Mouse (Mus musculus) midbrain, embryonic 15.5 days (tissue): ENCODE results near the gene Dxo. TPM values are rescaled to one million over a fixed set of nuclear protein-coding genes. Genes with fewer than 3 reads are reported as not detected.

ENCODE experiments used
- ATAC-seq: fragments of 200-750 bp; cut with Nextera tagmentation; replicated peaks from 2 replicates; pipeline ENCODE4 v1.8.0; 2017; ENCODE audit warnings: moderate TSS enrichment
- H3K27ac ChIP-seq: fragments of 300-500 bp; sonication (generic); 2 replicates; pipeline ENCODE4 v1.5.1; 2015; ENCODE audit warnings: mild to moderate bottlenecking, inconsistent platforms
- H3K27me3 ChIP-seq: fragments of 300-500 bp; sonication (generic); replicated peaks from 2 replicates; pipeline ENCODE4 v1.6.1; 2015; ENCODE audit warnings: inconsistent platforms
- H3K36me3 ChIP-seq: fragments of 300-500 bp; sonication (generic); replicated peaks from 2 replicates; pipeline ENCODE4 v1.6.1; 2015; ENCODE audit warnings: inconsistent platforms
- H3K4me1 ChIP-seq: fragments of 300-500 bp; sonication (generic); 2 replicates; pipeline ENCODE4 v1.6.1; 2015; ENCODE audit warnings: inconsistent platforms
- H3K4me2 ChIP-seq: fragments of 300-500 bp; sonication (generic); 2 replicates; pipeline ENCODE4 v1.6.1; 2015; ENCODE audit warnings: inconsistent platforms, mild to moderate bottlenecking, moderate library complexity
- H3K4me3 ChIP-seq: fragments of 300-500 bp; sonication (generic); 2 replicates; pipeline ENCODE4 v1.5.1; 2015; ENCODE audit warnings: mild to moderate bottlenecking, inconsistent platforms
- H3K9ac ChIP-seq: fragments of 300-500 bp; sonication (generic); 2 replicates; pipeline ENCODE4 v1.6.1; 2015; ENCODE audit warnings: mild to moderate bottlenecking, inconsistent platforms
- H3K9me3 ChIP-seq: fragments of 300-500 bp; sonication (generic); 2 replicates; pipeline ENCODE4 v1.6.1; 2016; ENCODE audit warnings: inconsistent platforms
- WGBS: fragments of 180-500 bp; shearing (Covaris S2); methylation state at CpG from one replicate; pipeline ENCODE4 v1.1.7; 2015; ENCODE audit warnings: mixed read lengths; 5-methylcytosine and 5-hydroxymethylcytosine counted together
- polyA plus RNA-seq: library from polyadenylated mRNA; unstranded; fragments of >200 nt; fragmentation: Nextera tagmentation; extraction: Ambion mirVana; gene quantifications from 2 replicates; pipeline ENCODE4 v1.2.1, GENCODE M21; 2015

Dxo gene
- polyA plus RNA-seq, 1 experiment from 2014 or later, result 75.0 TPM

GRCm38 (mm10) chr17:34862416-34863081, 25.7 kb downstream of the Dxo start, which contains the start of gene Cfb:
Cfb (minus strand) TSS chr17:34862518.
- no peak for ATAC-seq
- Histone ChIP-seq H3K27ac (no peak within 1 kb of the TSS), H3K27me3 (no peaks in the 10 kb centered on the region), H3K4me1 (no peaks in the 10 kb centered on the region), H3K9ac (no peak within 1 kb of the TSS), H3K36me3 (no peaks in the 10 kb centered on the region), H3K4me3 (no peak within 1 kb of the TSS), H3K9me3 (no peaks in the 10 kb centered on the region), H3K4me2 (no peak within 1 kb of the TSS)
- WGBS, result 71% methylated on average over 8 of the region's 8 CpGs

- H3K9ac ChIP-seq, result no peak overlapping the region
- no peak overlapping the region for H3K27ac ChIP-seq
- no peak for ATAC-seq
- H3K4me3 ChIP-seq, result no peak overlapping the region
- no peaks in the 10 kb centered on the region for H3K36me3 ChIP-seq
- no peak overlapping the region for H3K4me2 ChIP-seq
- H3K9me3 ChIP-seq, result no peaks in the 10 kb centered on the region
- WGBS, result 67% methylated on average over 7 of the region's 7 CpGs
- no peaks in the 10 kb centered on the region for H3K27me3 ChIP-seq
- no peaks in the 10 kb centered on the region for H3K4me1 ChIP-seq
Measured at GRCm38 (mm10) chr17:34865981-34866380, 29.2 kb downstream of the Dxo start.

GRCm38 (mm10) chr17:34874321-34874720, 37.5 kb downstream of the Dxo start:
- H3K9ac ChIP-seq, result no peak overlapping the region
- no peak overlapping the region for H3K4me2 ChIP-seq
- ATAC-seq, result no peak
- H3K9me3 ChIP-seq, result no peaks in the 10 kb centered on the region
- H3K4me1 ChIP-seq, result no peaks in the 10 kb centered on the region
- no peaks in the 10 kb centered on the region for H3K36me3 ChIP-seq
- 93% methylated on average over 6 of the region's 6 CpGs for WGBS
- no peak overlapping the region for H3K4me3 ChIP-seq
- H3K27ac ChIP-seq, result no peak overlapping the region
- no peaks in the 10 kb centered on the region for H3K27me3 ChIP-seq

GRCm38 (mm10) chr17:34879336-34879879, 42.6 kb downstream of the Dxo start, which contains the start of gene Zbtb12:
Zbtb12 (plus strand) TSS chr17:34879483.
- Histone ChIP-seq H3K36me3 (no peaks in the 10 kb centered on the region), H3K27ac (no peak within 1 kb of the TSS), H3K4me1 (no peaks in the 10 kb centered on the region), H3K27me3 (peaks cover 2% of the 10 kb centered on the region; the same call in 1 of the 2 replicates), H3K9me3 (no peaks in the 10 kb centered on the region), H3K4me3 (no peak within 1 kb of the TSS), H3K4me2 (no peak within 1 kb of the TSS), H3K9ac (no peak within 1 kb of the TSS)
- no peak for ATAC-seq
- WGBS, result 70% methylated on average over 11 of the region's 11 CpGs

- no peaks in the 10 kb centered on the region for H3K9me3 ChIP-seq
Measured at GRCm38 (mm10) chr17:34881166-34881565, 44.3 kb downstream of the Dxo start.

GRCm38 (mm10) chr17:34881683-34882310, 45.0 kb downstream of the Dxo start, which contains the start of gene Gm20547:
Gm20547 (minus strand) TSS chr17:34882042.
- Histone ChIP-seq H3K4me1 (no peaks in the 10 kb centered on the region), H3K9me3 (no peaks in the 10 kb centered on the region), H3K9ac (no peak within 1 kb of the TSS), H3K27ac (no peak within 1 kb of the TSS), H3K4me2 (no peak within 1 kb of the TSS), H3K27me3 (peaks cover 2% of the 10 kb centered on the region; the same call in 1 of the 2 replicates), H3K4me3 (no peak within 1 kb of the TSS), H3K36me3 (no peaks in the 10 kb centered on the region)
- no peak for ATAC-seq
- 8% methylated on average over 15 of the region's 15 CpGs for WGBS

More at GRCm38 (mm10) chr17:34881166-34881565, 44.3 kb downstream of the Dxo start:
- H3K4me1 ChIP-seq, result no peaks in the 10 kb centered on the region
- H3K36me3 ChIP-seq, result no peaks in the 10 kb centered on the region
- peaks cover 2% of the 10 kb centered on the region; the same call in 1 of the 2 replicates for H3K27me3 ChIP-seq
- no peak overlapping the region for H3K27ac ChIP-seq
- H3K4me3 ChIP-seq, result no peak overlapping the region
- no peak overlapping the region for H3K4me2 ChIP-seq
- no peak for ATAC-seq
- no peak overlapping the region for H3K9ac ChIP-seq

- no peak overlapping the region for H3K4me3 ChIP-seq
- ATAC-seq, result no peak
- no peak overlapping the region for H3K4me2 ChIP-seq
- no peak overlapping the region for H3K27ac ChIP-seq
- H3K9me3 ChIP-seq, result no peaks in the 10 kb centered on the region
- no peak overlapping the region for H3K9ac ChIP-seq
- H3K4me1 ChIP-seq, result no peaks in the 10 kb centered on the region
- no peaks in the 10 kb centered on the region for H3K36me3 ChIP-seq
- H3K27me3 ChIP-seq, result peaks cover 2% of the 10 kb centered on the region; the same call in 1 of the 2 replicates
- 71% methylated on average over 3 of the region's 3 CpGs for WGBS
Measured at GRCm38 (mm10) chr17:34883332-34883731, 46.5 kb downstream of the Dxo start.

GRCm38 (mm10) chr17:34884704-34885103, 47.9 kb downstream of the Dxo start:
- Histone ChIP-seq H3K27ac (no peak overlapping the region), H3K4me3 (no peak overlapping the region), H3K27me3 (peaks cover 2% of the 10 kb centered on the region; the same call in 1 of the 2 replicates), H3K4me1 (no peaks in the 10 kb centered on the region), H3K9me3 (no peaks in the 10 kb centered on the region), H3K9ac (no peak overlapping the region), H3K4me2 (no peak overlapping the region), H3K36me3 (no peaks in the 10 kb centered on the region)
- WGBS, result 91% methylated on average over 6 of the region's 6 CpGs
- ATAC-seq, result no peak

- no peak for ATAC-seq
- Histone ChIP-seq H3K9me3 (no peaks in the 10 kb centered on the region), H3K4me1 (no peaks in the 10 kb centered on the region), H3K4me2 (no peak overlapping the region), H3K27me3 (peaks cover 2% of the 10 kb centered on the region; the same call in 1 of the 2 replicates), H3K36me3 (no peaks in the 10 kb centered on the region), H3K9ac (no peak overlapping the region), H3K27ac (no peak overlapping the region), H3K4me3 (no peak overlapping the region)
- 91% methylated on average over 3 of the region's 3 CpGs for WGBS
Measured at GRCm38 (mm10) chr17:34885615-34886014, 48.8 kb downstream of the Dxo start.

- H3K27me3 ChIP-seq, result no peaks in the 10 kb centered on the region
- WGBS, result 86% methylated on average over 5 of the region's 5 CpGs
Measured at GRCm38 (mm10) chr17:34887942-34888341, 51.1 kb downstream of the Dxo start.

More at GRCm38 (mm10) chr17:34887942-34888341, 51.1 kb downstream of the Dxo start:
- H3K36me3 ChIP-seq, result no peaks in the 10 kb centered on the region
- H3K27ac ChIP-seq, result no peak overlapping the region
- ATAC-seq, result no peak
- no peaks in the 10 kb centered on the region for H3K9me3 ChIP-seq
- H3K4me2 ChIP-seq, result no peak overlapping the region
- H3K9ac ChIP-seq, result no peak overlapping the region
- H3K4me1 ChIP-seq, result no peaks in the 10 kb centered on the region
- H3K4me3 ChIP-seq, result no peak overlapping the region
